Mouse (Mus musculus) thymus, postnatal 10 days (tissue): ENCODE data around the gene Olfr248.
"Not testable (repeated sequence)": the region's sequence is repeated elsewhere in the genome, so short reads cannot be mapped to it uniquely, and the experiment has no call there.

Source experiments
- DNase-seq, 2 experiments: peaks; one replicate each; pipeline ENCODE4 v3.0.0; 2021; ENCODE audit warnings: low spot score in 2 of 2

Gene Olfr248

DNA sequence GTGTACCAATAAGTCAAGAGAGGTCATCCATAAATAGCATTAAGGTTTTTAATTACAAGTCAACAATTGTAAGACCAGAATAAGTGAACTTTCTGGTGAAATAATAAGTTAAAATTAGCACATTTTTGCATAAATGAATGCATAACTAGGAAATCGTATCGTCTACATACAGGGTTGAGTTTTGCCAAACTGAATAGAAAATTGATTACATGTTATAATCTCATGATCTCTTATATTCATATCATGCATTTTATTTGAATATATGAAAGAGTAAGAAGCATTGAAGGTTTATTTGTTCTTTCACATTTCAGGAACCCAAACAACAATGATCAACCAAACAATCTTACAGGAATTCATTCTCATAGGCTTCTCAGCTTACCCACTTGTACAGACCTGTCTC lies at the start of gene Olfr248:
Gene Olfr248, plus strand, starts transcription at position 301 of the 400 bp plus-strand sequence.
- no peak for DNase-seq

GRCm38 (mm10) chr1:174353636-174354035 lies 37.2 kb upstream of the Olfr248 start:
- not testable (repeated sequence) for DNase-seq

DNA sequence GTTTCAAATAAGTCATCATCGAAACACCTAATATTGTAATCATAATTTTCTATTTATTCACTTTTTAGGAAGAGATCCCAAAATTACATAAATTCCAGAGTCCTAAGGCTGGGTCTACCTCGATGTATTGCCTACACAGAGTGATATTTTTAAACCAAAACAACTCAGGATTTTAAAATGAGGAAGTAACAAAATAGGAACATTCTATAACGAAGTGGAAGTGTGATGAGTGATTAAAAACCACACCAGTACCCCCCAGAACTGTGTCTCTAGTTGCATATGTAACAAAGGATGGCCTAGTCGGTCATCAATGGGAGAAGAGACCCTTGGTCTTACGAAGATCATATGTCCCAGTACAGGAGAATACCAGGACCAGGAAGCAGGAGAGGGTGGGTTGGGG lies 36.2 kb upstream of the Olfr248 start:
- no peak for DNase-seq

DNA sequence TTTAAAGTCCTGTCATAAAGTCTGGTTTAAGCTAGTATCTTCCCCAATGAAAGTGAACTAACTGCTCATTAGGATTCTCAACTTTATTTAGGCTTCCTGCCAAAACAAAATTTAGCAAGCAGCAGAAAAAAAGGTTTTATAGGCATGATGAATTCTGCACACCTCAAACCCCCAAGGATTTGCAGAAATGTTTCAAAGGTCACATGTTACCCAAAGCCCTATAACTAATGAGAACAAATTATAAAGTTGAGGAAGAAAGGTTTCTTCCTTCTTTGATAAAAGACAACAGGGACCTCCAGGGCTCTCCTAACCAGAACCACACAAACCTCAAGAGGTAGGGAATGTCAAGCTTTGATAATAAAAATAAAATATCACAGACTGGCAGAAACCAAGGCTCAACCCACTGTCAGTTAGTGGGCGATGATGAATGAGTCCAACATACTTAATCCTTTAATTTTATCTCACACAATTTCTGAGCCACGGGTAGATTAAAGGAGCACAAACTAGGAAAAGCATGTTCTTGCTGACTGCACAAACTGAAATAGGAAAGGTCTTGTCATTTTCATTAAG lies 25.9 kb upstream of the Olfr248 start, which contains the start of gene Olfr417:
Gene Olfr417, plus strand, starts transcription at position 241 of the 570 bp plus-strand sequence.
- no peak for DNase-seq

GRCm38 (mm10) chr1:174373799-174374198 lies 17.0 kb upstream of the Olfr248 start:
- DNase-seq: no peak

- no peak for DNase-seq
Measured at GRCm38 (mm10) chr1:174422959-174423358, 32.1 kb downstream of the Olfr248 start.

GRCm38 (mm10) chr1:174423764-174424163 lies 32.9 kb downstream of the Olfr248 start, which contains the start of gene Olfr414:
Olfr414 (plus strand) TSS chr1:174424064.
- no peak for DNase-seq

DNA sequence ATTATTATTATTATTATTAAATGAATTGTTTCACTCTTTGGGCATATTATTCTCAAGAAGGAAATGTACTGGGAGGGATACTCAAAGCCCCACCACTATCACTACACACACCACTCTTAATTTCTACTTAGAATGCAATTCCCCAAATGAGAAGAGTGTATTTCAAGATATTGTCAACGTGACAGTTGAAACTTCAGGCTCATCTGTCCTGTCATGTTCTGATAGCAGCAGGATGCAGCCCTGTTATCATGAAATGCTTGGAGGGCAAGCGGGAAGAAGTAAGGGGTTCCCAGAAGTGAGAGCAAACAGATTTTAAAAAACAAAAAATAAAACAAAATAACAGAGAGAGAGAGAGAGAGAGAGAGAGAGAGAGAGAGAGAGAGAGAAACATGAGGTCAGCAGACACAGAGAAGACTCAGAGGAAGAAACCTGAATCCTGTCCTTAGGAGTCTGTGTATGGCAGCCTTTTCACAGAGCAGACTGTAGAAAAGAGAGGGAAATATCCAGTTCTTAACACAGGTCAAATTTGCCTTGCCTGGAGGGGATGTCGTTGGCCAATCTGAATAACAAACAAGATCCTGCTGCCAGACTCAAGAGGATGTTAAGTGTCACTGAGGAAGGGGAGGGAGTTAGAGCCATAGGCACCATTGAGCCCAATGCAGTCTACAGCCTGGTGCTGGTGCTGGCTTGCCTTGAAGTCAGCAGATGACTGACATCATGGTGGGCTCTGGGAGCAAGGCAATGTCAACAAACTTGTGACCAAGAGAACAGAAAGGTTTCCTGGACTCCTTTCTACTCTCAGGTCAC lies 35.5 kb downstream of the Olfr248 start:
- no peak for DNase-seq

- no peak for DNase-seq
Measured at GRCm38 (mm10) chr1:174427402-174427801, 36.6 kb downstream of the Olfr248 start.

DNA sequence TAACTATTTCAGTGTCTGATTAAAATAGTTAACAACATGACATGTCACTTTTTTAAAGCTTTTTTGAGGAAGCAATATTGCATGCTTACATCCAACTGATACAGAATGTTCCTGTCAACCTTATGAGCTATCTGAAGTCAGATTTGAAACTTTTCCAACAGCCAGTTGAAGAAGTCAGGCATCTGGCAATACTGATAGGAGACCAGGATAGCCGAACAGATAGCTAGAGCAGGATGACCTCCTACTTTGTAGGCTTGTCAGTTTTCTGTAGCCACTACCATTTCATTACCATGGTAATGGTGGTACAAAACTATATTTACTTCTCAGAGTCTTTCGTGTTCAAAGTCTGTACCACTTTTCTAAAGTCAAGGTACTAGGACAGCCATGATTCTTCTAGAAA lies 37.6 kb downstream of the Olfr248 start:
- DNase-seq: no peak

- DNase-seq: no peak
Measured at GRCm38 (mm10) chr1:174434121-174434520, 43.3 kb downstream of the Olfr248 start.
